Mouse (Mus musculus) hindlimb bud, embryonic 11.5 days (tissue): ENCODE results near the gene Ccdc191.
A peak's percentile ranks its signal among the peaks of the same experiment; 100 is the strongest.

Source experiments
- DNase-seq: peaks from one replicate; pipeline ENCODE4 v3.0.0-alpha.2; 2012; ENCODE audit warnings: low read depth, low spot score; ENCODE audit errors: extremely low spot score

The Ccdc191 gene

DNA sequence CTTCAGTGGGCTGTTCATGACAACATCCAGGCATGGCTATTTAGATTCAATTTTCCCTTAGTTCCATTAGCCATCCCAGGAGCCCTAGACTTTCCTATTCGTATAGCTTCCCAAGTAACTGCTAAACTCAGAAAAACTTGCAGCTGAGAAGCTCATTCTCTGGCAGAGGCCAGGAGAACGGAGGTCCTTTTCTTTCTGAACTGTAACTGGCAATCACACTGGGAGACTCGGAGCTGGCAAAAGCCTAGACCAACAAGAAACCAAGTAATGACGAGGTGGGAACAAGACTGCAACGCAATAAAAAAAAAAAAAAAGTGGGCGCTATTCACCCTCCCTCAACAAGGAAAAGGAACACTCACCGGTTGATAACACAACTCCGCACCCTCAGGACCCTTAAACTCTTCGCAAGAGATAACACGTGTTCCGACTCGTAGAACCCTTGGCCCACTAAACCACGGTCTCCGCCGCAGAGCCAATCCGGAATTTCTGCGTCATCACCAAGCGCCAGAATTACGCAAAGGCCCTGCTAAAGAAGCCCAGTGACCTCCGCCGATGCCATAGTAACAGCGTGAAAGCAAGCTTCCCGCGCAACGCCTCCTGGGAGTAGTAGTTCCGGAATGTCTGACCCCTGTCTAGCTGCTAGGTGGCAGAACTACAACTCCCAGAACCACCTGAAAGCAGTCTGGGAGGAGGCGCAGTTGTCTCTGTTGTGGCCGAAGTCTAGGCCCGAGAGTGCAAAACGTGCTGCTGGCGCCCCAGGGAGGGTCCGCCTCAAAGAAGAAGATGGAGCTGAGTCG, at the start of gene Ccdc191:
Ccdc191 (plus strand) TSS at position 593 of the 797 bp plus-strand sequence.
- peak; percentile 99 for DNase-seq

DNA sequence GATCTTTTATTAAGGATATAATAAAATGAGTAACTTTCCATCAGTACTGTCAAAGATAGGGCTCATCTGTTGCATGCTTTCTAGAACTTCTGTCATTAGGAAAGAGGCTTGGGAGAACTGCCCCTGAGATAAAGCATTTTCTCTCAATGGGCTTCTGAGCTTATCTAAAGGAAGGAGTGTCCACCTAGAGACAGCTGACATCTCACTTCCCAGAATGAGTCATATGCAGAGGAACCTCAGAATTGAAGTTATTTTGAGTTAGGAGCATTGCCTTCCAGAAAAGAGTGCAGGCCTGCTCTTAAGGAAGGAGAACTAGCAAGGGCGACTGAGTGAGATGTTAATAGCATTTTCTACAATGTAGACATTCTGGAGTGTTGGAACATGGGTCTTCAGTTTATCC, 48.4 kb upstream of the Ccdc191 start:
- DNase-seq, result no peak

DNA sequence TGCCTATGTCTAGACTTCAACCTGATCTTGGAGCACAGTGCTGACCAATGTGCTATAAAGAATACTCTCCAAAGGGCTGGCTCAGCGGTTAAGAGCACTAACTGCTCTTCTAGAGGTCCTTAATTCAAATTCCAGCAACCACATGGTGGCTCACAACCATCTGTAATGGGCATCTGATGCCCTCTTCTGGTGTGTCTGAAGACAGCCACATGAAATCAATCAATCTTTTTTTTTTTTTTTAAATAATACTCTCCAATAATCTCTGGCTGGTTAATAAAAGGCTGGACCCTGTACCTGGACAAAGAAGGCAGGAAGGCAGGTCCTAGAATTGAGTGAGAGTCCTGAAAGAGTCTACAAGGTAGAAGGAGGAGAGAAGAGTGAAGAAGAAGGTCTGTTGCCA, 39.8 kb upstream of the Ccdc191 start:
- DNase-seq, result no peak

DNA sequence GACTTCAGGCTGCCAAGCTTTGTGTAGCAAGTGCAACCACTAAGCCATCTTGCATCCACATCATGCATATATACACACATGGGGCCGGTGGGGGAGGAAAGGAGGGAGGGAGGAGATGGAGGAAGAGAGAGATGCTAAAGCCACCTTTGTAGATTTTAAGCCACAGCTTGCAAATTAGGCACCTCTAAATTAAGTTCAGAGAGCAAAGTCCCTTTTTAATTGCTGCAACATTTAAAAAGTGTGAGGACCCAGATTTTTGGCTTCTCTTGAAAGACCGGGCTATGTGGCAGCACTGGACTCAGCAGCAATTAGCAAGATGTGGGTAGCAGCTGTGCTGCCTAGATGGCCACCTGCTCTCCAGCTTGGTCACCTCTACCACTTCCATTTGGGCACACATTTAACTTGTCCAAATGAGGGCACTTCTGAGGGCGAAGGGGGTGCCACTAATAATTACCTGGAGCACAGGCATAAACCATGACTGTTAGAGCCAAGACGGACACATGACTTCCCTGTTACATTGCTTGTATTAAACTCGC, 30.6 kb upstream of the Ccdc191 start:
- no peak for DNase-seq

DNA sequence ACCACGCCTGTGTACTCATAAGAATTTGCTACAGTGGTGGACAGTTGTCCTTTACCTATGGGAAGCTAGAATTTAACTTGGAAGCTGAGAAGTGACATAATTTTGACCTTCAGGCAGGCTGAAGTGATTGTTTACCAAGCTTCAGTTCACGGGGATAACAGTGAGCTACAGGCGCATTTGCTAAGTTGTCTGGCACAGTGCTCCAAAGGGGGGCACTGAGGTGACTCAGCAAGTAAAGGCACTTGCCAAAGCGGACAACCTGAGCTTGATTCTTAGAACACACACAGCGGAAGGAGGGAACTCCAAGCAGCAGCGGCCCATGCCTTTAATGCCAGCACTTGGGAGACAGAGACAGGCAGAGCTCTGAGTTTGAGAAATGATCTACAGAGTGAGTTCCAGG, 29.0 kb upstream of the Ccdc191 start:
- DNase-seq, result no peak

DNA sequence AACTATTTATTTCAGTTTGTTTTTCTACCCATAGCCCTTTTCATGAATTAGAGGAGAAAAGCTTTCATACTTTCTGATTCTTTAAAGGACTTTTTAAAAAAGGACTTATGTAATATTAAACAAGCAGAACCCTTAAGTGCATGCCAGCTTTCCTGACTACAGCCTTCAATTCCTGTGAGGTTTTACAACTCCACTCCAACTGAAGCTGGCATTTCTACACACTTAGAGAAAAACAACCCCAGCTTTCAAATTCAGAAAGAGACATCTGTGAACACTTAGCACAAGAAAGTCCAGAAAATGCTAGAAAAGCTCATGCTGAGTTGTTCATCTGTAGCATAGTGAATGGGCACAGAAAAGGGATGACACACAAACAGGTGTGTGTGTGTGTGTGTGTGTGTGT, 19.8 kb upstream of the Ccdc191 start:
- DNase-seq, result no peak

DNA sequence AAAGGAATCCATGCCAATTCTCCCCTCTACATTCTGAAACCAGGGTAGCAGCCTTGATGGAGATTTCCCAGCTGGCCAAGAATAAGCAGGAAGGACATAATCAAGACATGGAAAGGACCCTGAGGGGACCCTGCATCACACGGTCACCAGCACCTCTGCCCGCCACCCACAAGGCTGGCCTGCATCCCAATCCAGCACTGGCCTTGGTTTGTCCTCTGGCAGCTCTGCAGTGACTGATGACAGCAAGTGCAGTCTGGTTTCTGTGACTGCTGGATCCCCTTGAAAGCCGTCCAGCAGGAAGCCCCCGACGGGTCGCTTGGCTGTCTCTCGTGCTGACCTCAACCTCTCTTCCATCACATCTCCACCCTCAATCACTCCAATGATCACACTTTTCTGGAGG, 18.2 kb upstream of the Ccdc191 start:
- DNase-seq, result no peak

DNA sequence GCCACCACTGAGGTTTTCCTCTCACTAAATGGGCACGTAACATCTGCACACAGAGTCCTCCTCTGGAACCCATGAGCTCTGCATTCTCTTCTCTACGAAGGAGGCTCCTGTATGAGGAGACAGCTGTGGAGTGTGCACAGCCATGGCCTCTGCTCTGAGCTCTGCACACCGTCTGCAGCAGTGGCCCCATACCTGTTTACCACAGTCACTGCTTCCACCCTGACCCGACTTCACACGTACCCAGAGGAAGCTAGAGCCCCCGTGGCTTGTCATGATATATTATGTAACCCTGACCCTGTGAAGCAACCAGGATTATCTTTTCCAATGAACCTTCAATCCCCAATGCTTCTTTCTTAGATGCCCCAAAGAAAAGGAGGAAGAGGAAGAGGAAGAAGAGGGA, 9.8 kb upstream of the Ccdc191 start:
- no peak for DNase-seq

DNA sequence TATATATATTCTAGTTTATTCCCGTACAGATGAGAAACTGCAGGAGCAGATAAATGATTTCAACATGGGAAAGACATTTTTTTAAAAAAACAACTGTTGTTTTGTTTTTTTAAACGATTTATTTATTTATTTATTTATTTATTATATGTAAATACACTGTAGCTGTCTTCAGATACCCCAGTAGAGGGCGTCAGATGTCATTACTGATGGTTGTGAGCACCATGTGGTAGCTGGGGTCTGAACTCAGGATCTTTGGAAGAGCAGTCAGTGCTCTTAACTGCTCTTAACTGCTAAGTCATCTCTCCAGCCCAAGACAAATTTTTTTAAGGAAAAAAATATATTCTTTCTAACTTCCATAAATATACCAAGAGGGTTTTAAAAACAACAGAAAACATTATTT, 8.0 kb upstream of the Ccdc191 start:
- DNase-seq, result no peak

DNA sequence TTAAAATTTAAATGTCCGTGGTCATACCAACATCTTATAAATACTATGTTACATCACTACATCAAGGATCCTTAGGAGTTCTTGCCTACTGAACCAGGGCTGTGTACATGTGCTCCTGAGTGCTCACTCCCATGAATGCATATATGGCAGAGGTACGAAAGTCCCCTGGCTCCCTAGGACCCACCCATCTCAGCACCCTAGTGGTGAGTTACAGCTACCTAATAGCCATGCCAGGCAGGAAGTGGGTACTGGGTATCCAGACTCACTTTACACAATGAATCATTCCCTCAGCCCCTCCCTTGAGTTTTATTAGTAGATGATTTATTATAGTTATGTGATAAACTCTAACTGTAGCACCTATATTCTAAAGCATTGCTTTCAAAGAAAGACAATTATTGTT, 7.3 kb upstream of the Ccdc191 start:
- no peak for DNase-seq

DNA sequence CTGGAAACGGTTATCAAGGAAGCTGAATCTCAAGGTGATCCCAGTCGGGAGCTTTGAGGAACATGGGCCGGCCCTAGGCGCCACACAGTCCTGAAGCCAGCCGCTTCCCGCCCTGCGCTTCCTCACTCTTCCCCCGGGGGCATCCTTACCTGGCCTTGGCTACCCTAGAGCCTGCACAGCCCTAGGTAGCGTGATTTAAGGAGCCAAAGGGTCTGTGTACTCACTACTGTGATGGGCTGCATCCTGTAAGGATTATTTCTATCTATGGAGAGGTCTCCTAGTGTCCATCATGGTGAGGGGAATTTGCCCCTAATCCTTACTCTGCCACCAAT, 371 bp downstream of the Ccdc191 start:
- DNase-seq, result no peak

DNA sequence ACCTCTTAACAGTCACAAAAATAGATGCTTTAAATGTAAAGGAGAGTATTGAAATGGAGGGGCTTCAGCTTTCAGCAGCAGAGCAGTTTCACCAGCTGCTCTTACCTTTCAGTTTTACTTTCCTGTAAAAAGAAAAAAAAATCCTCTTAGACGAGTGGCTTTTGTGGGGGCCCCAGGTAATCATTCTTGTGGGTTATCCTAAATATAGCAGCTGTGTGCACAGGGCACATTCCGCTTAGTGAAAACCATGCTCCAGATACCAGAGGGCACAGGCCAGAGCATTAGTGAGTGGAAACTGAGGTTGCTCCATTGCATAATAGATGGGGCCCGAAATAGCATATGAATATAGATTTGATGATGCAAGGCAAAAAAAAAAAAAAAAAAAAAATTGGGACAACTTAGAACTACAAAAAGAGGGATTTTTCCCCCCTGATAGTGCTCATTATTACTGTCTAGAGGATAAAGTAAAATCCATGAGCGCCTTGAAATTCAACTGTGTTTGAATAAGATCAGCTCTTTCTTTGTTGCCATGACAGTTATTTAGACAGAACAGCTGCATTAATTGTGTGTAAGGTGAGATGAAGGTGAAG, 1.2 kb downstream of the Ccdc191 start:
- DNase-seq, result no peak

DNA sequence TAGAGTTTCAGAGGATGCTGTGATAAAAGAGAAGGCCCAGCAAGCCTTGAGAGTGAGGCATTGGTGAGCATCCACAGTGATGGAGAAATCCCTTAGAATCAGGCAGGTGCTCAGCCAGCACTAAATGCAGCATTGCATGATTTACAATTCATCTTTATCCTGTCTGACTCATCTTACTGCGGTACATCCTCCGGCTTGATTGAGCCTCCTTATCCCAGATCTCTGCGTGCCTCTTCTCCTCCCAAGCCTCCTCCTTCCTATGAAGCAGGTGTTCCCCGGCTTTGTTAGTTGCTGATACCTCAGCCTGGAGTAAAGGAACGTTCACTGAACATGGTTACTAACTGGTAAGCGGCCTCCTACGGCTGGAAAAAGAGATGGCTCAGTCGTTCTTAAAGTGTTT, 4.9 kb downstream of the Ccdc191 start:
- no peak for DNase-seq

DNA sequence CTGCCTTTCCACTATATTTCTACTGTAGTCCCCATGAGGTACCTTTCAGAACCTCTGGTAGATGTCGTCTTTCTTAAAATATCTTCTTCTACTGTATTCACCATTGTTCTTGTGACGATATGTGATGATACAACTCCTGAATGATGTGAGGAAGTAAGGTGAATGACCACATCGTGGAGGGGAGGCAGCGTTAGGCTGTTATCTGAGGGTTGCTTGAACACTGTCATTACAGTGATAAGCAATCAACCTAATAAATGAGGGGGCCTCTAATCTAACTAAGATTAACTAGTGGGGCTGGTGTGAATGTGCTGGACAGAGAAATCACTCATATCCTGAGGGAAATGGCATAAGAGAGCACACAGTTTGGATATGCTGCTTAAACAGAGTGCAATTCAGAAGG, 10.5 kb downstream of the Ccdc191 start:
- DNase-seq, result no peak

DNA sequence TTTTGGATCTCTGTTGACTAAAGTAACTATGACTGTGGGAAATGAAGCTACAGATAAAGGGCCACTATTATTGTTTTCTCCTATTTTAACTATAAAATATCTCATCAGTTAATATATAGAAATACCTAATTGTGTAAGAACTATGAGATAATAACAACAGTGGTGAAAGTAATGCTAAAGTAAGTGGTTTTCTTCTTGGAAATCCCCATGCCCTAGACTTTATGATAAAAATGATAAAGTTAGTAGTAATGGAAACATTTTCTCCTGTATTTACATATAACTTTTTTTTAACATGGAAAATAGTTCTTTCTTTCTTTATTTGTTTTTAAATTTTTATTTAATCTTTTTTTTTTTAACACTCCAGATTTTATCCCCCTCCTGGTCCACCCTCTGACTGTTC, 11.0 kb downstream of the Ccdc191 start:
- DNase-seq, result no peak

DNA sequence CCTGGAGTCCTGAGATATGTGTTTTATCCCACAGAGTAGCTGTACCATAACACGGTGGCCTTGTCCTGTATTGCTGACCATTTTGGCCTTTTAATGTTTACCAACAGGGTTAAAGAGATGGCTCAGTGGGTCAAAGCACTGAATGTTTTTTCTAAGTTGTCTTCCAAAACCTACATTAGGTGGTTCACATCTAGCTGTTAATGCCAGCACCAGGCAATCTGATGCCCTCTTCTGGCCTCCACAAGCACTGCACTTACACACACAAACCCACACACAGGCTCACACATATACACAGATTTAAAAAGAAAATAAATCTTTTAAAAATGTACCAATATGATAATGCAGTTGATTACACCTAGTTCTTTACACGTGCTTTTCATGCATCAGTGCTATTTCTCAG, 19.3 kb downstream of the Ccdc191 start:
- DNase-seq, result no peak

DNA sequence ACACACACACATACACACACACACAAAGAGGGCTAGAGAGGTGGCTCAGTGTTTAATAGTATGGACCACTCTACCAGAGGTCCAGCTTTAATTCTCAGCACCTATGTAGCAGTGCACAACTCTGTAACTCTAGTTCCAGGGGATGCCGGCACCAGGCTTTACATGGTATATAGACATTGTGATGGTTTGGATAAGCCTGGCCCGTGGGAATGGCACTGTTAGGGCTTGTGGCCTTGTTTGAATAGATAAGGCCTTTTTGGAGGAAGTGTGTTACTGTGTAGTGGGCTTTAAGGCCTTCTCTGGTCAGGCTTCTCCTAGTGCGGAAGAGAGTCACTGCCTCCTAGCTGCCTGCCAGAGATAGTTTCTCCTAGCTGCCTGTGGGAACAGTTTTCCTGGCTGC, 29.3 kb downstream of the Ccdc191 start:
- no peak for DNase-seq

DNA sequence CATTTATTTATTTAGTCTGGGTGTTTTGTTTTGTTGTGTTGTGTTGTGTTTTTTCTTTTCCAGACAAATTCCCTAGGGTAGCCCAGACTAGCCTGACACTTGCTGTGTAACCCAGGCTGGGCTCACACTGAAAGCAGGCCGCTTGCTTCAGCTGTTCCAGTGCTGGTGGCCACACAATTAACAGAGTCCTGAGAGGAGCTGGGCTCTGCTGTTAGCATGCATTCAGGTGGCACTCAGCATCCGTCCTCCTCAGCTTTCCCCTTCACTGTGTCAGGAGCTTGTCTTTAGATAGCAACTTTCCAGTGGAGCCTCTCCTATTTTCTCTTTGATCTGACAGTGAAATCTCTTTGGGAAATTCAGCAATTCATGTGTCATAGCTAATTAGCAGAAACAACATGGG, 32.4 kb downstream of the Ccdc191 start:
- no peak for DNase-seq

DNA sequence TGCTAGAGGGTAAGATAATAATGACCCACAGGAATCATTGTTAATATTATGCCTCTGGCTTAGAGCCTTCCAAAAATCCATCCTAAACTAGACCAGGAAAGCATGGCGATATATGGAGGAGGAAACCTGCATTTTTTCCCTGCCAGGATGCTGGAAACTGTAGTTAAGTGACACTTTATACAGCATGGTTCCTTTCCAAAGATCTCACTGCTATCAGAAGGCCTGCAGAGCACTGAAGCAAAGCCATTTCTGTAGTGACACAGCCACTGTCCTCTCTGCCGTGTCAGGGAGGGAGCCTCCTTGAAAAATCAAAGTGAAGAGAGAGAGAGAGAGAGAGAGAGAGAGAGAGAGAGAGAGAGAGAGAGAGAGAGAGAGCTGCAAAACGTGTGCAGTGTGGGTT, 33.0 kb downstream of the Ccdc191 start:
- no peak for DNase-seq

DNA sequence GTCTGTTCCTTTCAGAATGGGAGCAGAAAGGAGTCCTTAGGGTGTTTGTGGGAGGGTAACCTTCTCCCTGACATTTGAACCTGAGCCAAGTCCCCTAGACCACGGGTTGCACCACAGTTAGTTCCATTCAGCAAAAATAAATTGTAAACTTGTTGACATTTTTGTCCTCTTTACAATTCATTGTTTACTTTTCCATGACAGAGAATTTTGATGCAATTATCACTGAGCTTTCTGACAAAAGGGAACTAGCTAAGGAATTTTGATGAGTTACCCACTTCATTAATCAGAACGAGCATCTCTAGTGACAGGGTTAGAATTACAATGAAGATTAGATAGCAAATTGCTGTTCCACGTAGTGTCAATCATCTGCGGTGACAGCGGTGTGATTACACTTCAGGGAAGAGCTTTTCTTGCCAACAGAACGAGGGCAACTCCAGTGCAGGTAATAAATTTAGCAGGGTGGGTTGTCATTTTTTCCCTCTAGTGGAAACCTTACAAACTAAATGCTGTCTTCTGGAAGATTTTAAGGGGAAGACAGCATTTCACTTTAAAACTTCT, 35.5 kb downstream of the Ccdc191 start:
- DNase-seq, result no peak

DNA sequence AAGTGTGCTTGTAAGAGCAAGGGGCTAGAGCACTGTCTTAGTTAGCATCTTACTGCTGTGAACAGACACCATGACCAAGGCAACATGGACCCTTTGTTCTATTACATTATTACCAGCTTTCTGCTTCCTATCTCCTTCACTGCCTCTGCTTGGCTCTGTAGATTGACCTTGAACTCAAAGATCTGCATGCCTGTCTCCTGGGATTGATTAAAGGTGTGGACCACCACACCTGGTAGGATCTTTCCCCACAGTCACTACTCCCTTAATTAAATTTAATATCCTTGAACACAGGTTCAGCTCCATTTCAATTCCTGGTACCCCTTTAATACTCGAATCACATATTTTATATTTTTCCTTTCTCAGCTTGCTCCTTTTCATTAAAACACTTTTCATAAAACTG, 36.2 kb downstream of the Ccdc191 start:
- DNase-seq, result no peak

DNA sequence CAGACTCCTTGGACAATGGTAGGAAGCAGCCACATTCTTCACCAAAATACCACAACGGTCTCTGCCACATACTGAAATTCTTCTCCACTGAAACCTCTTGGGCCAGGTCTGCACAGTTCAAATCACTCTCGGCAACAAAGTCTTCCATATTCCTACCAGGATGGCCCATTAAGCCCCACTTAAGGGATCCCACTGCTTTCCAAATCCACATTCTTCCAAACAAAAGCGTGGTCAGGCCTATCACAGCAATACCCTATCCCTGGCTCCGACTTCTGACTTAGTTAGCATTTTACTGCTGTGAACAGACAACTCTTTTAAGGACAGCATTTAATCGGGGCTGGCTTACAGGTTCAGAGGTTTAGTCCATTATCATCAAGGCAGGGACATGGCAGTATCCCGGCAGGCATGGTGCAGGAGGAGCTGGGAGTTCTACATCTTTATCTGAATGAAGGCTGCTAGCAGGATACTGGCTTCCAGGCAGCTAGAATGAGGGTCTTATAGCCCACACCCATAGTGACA, 36.8 kb downstream of the Ccdc191 start, which contains the start of gene Qtrt2:
Qtrt2 (minus strand) TSS at position 469 of the 519 bp plus-strand sequence.
- no peak for DNase-seq
